Mouse (Mus musculus) megakaryocyte progenitor cell, adult 5-6 weeks (primary cell): ENCODE data around the gene Trim26. TPM values are rescaled to one million over a fixed set of nuclear protein-coding genes. Genes with fewer than 3 reads are reported as not detected.
"Not testable (repeated sequence)": the region's sequence is repeated elsewhere in the genome, so short reads cannot be mapped to it uniquely, and the experiment has no call there.

Experiments used
- ATAC-seq: replicated peaks from 2 replicates; pipeline ENCODE4 v1.8.0; 2016; ENCODE audit warnings: mild to moderate bottlenecking, moderate TSS enrichment, inconsistent platforms; ENCODE audit not compliant: poor library complexity
- total RNA-seq, 2 experiments: library from RNA; stranded (forward) in 1 of 2; stranded (reverse) in 1 of 2; fragments of 157-497, 149-512 nt in 1 of 2; fragments of 200-1000 nt in 1 of 2; gene quantifications; 2 replicates each; pipeline versions ENCODE4 v1.2.3 to v1.2.4; 2015 to 2017

Trim26 gene
- total RNA-seq, 2 experiments from 2014 or later, result 9.4 to 13.9 TPM

DNA sequence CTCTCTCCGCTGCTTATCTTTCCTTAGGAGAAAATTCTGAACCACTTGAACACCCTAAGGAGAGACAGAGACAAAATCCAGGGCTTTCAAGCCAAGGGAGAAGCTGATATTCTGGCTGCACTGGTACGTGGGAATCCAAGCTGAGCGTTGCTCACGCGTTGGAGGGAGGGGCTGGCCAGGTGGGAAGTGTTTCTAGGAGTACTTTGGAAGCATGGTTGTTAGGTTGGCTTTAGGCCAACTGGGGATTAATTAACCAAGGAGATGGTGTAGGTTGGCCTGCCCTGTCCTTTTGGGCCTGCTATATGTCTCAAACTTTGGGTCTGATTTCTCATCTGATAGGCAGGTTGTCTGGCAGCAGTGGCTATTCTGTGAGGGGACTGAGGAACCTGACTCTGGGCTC, 14.3 kb downstream of the Trim26 start:
- no peak for ATAC-seq

- no peak for ATAC-seq
These were observed 14.7 kb downstream of the Trim26 start for GRCm38 (mm10) chr17:36851627-36852026.

GRCm38 (mm10) chr17:36855484-36855883, 18.6 kb downstream of the Trim26 start:
- no peak for ATAC-seq

DNA sequence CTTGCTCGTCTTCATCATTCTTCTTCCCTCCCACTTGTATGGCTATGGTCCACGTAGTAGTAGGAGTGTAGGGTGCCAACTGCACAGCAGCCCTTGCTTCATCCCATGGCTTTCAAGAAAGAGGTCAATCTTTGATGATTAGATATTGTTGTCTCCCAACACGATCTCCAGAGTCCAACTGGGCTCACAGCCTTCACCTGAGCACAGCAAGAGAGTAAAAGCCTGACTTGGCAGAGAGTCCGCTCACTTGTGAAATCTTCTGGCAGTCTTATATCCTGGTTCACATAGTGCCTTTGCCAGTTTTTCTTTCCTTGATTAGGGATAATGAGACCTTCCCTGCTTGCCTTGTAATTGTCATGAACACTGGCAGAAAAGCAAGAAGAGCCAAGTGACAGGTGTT, 19.3 kb downstream of the Trim26 start:
- ATAC-seq, result no peak

DNA sequence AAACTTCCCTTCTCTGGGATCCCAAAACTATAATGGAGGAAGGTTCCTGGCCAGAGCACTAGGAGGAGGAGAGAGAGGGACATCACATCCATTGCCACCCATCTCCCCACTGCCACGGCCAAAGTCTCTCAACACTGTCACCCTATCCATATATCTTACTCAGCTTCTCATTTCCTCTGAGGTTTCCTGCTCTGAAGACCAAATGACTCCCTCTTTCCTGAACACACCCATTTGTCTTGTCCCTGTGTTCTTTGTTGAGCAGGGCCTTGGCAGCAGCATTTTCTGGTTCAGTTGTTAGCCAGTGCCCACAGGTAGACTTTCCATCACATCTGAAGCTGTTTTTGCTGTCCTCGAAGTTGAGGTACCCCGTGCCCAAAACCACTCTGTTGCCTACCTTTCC, 21.2 kb downstream of the Trim26 start:
- ATAC-seq, result no peak

DNA sequence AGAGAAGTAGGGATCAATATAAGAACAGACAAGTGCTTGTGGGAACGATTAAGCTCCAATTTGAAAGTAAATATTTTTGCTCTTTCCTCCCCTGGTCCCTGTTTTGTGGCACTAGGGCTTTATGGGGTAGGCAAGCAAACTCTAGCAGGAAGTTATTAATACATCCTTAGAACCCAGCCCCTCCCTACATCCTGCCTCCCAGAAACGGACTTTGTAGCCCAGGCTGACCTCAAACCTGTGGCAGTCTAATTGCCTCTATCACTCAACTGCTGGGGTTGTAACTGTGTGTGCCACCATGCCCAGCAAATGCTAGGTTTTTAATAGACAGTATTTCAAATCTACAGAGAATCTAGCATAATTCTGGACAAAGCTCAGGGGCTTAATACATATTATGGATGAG, 24.7 kb downstream of the Trim26 start:
- ATAC-seq, result no peak

DNA sequence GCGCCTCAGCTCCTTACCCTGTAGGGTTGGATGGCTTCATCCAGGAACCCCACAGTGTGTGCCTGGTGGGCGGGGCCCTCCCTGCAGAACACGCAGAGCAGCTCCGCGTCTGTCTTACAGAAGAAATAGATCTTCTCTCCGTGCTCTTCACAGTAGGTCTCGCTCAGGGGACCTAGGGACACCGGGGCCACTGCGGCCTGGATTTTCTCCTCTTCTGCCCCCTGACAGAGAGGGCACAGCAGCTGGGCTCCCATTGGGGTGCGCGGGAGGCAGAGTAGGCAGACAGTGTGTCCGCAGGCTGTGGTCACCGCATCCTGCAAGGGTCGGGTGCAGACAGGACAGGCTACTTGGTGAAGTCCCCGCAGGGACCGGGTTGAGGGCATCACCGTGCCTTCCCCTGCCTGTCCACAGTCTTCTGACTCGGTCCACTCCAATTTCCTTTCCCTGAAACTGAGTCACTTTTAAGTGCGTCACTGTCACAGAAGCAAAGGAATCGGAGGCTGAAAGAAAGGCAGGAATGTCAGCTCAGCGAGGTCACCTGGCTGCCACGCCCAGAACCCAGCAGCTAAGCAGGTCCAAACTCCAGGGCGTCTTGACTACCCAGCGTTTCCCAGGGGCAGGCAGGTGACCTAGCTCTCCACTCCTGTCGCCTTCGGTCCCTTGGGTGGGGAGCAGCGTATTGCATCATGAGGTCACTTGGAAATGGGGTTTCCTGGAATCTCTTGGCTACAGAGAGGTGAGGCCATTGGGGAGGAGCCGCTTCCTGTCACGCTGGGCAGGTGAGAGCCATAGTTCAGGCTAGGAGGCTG, 30.0 kb downstream of the Trim26 start, which contains the start of gene Trim15:
Gene Trim15, minus strand, starts transcription at position 492 of the 809 bp plus-strand sequence.
- no peak for ATAC-seq

DNA sequence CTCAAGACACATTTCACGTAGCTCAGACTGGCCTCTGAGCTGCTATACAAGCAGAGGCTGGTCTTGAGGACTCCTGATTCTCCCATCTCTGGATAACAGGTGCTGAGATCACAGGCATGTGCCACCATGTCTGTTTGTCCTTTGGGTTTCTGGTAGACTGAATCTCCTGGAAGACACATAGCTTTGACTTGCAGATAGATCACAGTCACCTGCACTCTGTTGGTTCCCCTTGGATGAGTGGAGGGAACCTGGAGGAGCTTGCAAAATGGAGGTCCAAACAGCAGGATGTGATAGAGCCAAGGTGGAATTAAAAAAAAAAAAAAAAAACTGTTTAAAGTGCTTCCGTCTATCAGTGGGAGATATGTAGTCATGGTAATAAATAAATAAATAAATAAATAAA, 31.9 kb downstream of the Trim26 start:
- no peak; the same call in 1 of the 2 replicates for ATAC-seq

DNA sequence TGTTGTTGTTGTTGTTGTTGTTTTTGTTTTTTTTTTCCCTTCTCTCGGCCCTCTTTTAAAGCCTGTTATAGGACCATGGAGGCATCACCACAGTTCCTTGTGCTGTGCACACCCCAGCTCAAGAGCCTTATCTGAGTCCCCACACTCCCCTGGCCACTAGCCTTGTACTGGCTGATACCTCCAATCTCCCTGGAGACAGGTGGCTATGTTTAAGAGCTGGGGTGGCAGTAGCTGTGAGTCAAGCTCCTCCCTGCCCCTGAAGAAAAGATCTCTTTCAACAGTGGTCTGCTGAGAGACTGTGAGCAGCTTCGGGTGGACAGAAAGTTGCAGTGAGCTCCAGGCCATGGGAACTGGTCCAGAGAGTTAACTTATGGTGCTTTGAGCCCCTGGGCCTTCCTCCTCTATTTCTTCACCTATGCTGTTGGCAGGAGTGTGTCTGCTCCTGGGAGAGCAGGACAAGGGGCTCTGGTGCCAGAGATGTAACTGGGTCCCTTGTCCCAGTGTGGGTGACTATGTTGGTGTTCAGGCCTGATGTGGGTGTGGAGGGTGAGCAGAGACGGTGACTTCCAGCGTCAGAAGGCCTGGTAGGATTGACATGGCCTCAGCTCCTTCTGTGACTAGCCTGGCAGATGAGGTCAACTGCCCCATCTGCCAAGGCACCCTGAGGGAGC, 32.5 kb downstream of the Trim26 start, which contains the start of gene Trim10:
Gene Trim10, plus strand, starts transcription at position 291 of the 671 bp plus-strand sequence.
- ATAC-seq, result peak; percentile 97

DNA sequence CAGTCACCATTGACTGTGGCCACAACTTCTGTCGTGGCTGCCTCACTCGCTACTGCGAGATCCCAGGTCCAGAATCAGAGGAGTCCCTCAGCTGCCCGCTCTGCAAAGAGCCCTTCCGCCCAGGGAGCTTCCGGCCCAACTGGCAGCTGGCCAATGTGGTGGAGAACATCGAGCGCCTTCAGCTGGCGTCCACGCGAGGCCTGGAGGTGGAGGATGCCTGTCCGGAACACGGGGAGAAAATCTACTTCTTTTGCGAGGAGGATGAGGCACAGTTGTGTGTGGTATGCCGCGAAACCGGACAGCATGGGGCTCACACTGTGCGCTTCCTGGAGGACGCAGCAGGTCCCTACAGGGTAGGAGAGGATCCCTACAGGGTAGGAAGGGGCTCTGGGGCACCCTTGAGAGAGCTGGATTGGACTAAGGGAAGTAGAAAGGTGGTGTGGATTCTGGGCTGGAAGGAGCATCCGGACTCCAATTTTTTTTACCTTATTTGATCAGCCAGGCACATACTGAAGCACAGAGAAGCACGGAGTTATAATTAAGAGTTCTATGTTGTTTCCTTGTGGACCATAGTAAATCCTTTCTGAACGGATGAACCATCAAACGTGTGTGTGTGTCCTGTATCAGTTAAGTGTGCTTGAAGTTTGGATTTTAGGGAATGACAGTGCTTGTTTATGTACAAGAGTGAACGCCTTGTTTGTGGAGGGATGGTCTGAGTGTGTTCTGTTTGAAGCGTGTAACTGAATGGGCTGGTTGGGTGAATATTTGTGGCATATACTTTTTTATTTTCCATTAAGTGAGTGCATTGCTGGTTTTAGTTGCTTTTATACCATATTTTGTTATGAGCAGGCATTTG, 33.2 kb downstream of the Trim26 start:
- ATAC-seq, result no peak

DNA sequence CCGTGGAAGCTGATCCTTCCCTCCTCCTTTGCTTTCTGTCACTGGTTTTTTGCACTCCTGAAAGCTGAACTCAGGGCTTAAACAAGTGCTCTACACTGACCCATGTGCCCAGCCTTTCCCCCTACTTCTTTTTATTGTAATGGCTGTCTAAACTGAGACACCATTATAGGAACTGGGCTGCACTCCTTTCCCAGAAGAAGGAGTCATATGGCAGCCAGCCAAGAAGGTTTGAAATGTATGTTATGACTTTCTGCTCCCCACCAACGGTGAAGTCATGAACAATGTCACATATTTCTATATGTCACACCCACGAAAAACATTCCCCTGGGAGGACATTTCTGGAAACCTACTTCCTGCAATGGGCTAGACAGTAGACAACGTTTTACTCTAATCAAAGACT, 37.7 kb downstream of the Trim26 start:
- no peak for ATAC-seq

GRCm38 (mm10) chr17:36883350-36883749, 46.4 kb downstream of the Trim26 start:
- ATAC-seq, result no peak; the same call in 1 of the 2 replicates

- ATAC-seq, result no peak
These were observed 48.3 kb downstream of the Trim26 start for GRCm38 (mm10) chr17:36885132-36885790.

- ATAC-seq, result no peak
These were observed 53.4 kb downstream of the Trim26 start, which contains the start of gene Trim40 for GRCm38 (mm10) chr17:36890073-36890903. Gene Trim40 (minus strand): TSS chr17:36890123.

DNA sequence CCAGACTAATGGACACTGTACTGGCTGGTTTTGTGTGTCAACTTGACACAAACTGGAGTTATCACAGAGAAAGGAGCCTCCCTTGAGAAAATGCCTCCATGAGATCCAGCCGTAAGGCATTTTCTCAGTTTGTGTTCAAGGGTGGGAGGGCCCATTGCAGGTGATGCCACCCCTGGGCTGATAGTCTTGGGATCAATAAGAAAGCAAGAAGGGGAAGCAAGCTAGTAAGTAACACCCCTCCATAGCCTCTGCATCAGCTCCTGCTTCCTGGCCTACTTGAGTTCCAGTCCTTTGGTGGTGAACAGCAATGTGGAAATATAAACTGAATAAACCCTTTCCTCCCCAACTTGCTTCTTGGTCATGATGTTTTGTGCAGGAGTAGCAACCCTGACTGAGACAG, 54.6 kb downstream of the Trim26 start:
- ATAC-seq, result not testable (repeated sequence)

- peak; percentile 95 for ATAC-seq
These were observed 55.4 kb downstream of the Trim26 start for GRCm38 (mm10) chr17:36892362-36892761.

GRCm38 (mm10) chr17:36893387-36893786, 56.5 kb downstream of the Trim26 start:
- ATAC-seq, result peak; percentile 37

- ATAC-seq, result peak; percentile 51
These were observed 59.6 kb downstream of the Trim26 start for GRCm38 (mm10) chr17:36896583-36896982.

DNA sequence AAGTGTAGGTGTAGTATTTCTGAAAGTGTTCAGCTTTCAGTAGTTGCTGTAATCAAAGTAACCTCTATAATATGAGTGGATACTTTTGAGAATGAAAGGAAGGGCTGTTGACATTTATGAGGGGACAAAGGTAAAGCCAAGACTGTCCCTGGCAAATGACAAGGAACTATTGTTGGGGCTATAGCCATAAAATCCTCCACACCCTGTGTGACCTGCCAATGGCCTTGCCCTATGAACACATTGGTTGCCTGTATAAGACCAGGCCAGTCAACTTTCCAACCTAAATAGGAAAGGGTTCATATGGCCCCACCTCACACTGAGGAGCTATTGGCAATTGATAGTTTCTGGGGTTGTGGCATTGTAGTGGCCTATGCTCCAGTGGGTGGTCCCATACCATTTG, 60.1 kb downstream of the Trim26 start:
- no peak for ATAC-seq
